Mouse (Mus musculus) forebrain, embryonic 11.5 days (tissue): ENCODE results near the gene Ap1s3. TPM values are rescaled to one million over a fixed set of nuclear protein-coding genes. Genes with fewer than 3 reads are reported as not detected.

Experiments
- ATAC-seq: fragments of 200-750 bp; cut with Nextera tagmentation; replicated peaks from 2 replicates; pipeline ENCODE4 v1.8.0; 2017; ENCODE audit warnings: moderate TSS enrichment; ENCODE audit not compliant: low FRiP score
- DNase-seq: peaks from one replicate; pipeline ENCODE4 v3.0.0-alpha.2; 2017; ENCODE audit warnings: low spot score
- H3K27ac ChIP-seq: fragments of 300-500 bp; sonication (generic); 2 replicates; pipeline ENCODE4 v1.5.1; 2014; ENCODE audit warnings: low read depth, low read length
- H3K27me3 ChIP-seq: fragments of 300-500 bp; sonication (generic); 2 replicates; pipeline ENCODE4 v1.6.1; 2014; ENCODE audit warnings: mild to moderate bottlenecking, low read length, mixed read lengths; ENCODE audit not compliant: control insufficient read depth, insufficient read depth
- H3K36me3 ChIP-seq: fragments of 300-500 bp; sonication (generic); 2 replicates; pipeline ENCODE4 v1.6.1; 2014; ENCODE audit warnings: mild to moderate bottlenecking, low read length, moderate library complexity, mixed read lengths; ENCODE audit not compliant: control insufficient read depth, insufficient read depth
- H3K4me1 ChIP-seq: fragments of 300-500 bp; sonication (generic); replicated peaks from 2 replicates; pipeline ENCODE4 v1.6.1; 2014; ENCODE audit warnings: low read length, mixed read lengths; ENCODE audit not compliant: control insufficient read depth, insufficient read depth
- H3K4me2 ChIP-seq: fragments of 300-500 bp; sonication (generic); 2 replicates; pipeline ENCODE4 v1.6.1; 2014; ENCODE audit warnings: low read depth, mild to moderate bottlenecking, low read length, moderate library complexity, mixed read lengths; ENCODE audit not compliant: severe bottlenecking
- H3K4me3 ChIP-seq: fragments of 300-500 bp; sonication (generic); 2 replicates; pipeline ENCODE4 v1.5.1; 2014; ENCODE audit warnings: low read depth, low read length
- H3K9ac ChIP-seq: fragments of 300-500 bp; sonication (generic); 2 replicates; pipeline ENCODE4 v1.6.1; 2014; ENCODE audit warnings: low read length
- H3K9me3 ChIP-seq: fragments of 300-500 bp; sonication (generic); 2 replicates; pipeline ENCODE4 v1.6.1; 2016; ENCODE audit warnings: low read length, mixed read lengths; ENCODE audit not compliant: control insufficient read depth
- WGBS: fragments of 180-500 bp; shearing (Covaris S2); extraction: QIAGEN DNeasy Blood & Tissue Kit; methylation state at CpG from one replicate; pipeline ENCODE4 v1.1.7; 2014; 5-methylcytosine and 5-hydroxymethylcytosine counted together
- polyA plus RNA-seq: library from polyadenylated mRNA; unstranded; fragments of >200 nt; fragmentation: Nextera tagmentation; extraction: Ambion mirVana; gene quantifications from 2 replicates; pipeline ENCODE4 v1.2.1, GENCODE M21; 2014

The Ap1s3 gene
- polyA plus RNA-seq, 1 experiment from 2014 or later: 0.17 TPM

GRCm38 (mm10) chr1:79680777-79681176 lies 9.0 kb upstream of the Ap1s3 start:
- H3K4me2 ChIP-seq: no peak overlapping the region
- DNase-seq (no peak), ATAC-seq (no peak)
- no peaks in the 10 kb centered on the region for H3K27me3 ChIP-seq
- no peaks in the 10 kb centered on the region for H3K9me3 ChIP-seq
- WGBS: 99% methylated on average over 3 of the region's 3 CpGs
- no peaks in the 10 kb centered on the region for H3K4me1 ChIP-seq
- H3K4me3 ChIP-seq: no peak overlapping the region
- H3K9ac ChIP-seq: no peak overlapping the region
- H3K36me3 ChIP-seq: no peaks in the 10 kb centered on the region
- no peak overlapping the region for H3K27ac ChIP-seq

GRCm38 (mm10) chr1:79678117-79678684 lies 6.4 kb upstream of the Ap1s3 start:
- WGBS: 80% methylated on average over 8 of the region's 8 CpGs
- no peak overlapping the region for H3K9ac ChIP-seq
- ATAC-seq: no peak
- no peaks in the 10 kb centered on the region for H3K4me1 ChIP-seq
- no peaks in the 10 kb centered on the region for H3K9me3 ChIP-seq
- H3K36me3 ChIP-seq: no peaks in the 10 kb centered on the region
- H3K4me3 ChIP-seq: no peak overlapping the region
- no peak overlapping the region for H3K27ac ChIP-seq
- no peaks in the 10 kb centered on the region for H3K27me3 ChIP-seq
- H3K4me2 ChIP-seq: no peak overlapping the region
- DNase-seq: no peak

- Histone ChIP-seq H3K4me2 (no peak overlapping the region), H3K9me3 (no peaks in the 10 kb centered on the region), H3K27me3 (peaks cover 4% of the 10 kb centered on the region), H3K36me3 (no peaks in the 10 kb centered on the region), H3K4me3 (no peak overlapping the region), H3K4me1 (peaks cover 4% of the 10 kb centered on the region; the same call in 1 of the 2 replicates), H3K9ac (no peak overlapping the region), H3K27ac (no peak overlapping the region)
- DNase-seq (no peak), ATAC-seq (no peak)
- WGBS: 71% methylated on average over 4 of the region's 4 CpGs
Observed at GRCm38 (mm10) chr1:79675716-79676115, 3.9 kb upstream of the Ap1s3 start.

- Histone ChIP-seq H3K4me2 (peak overlapping the region; percentile 96), H3K27ac (no peak overlapping the region), H3K4me3 (peak overlapping the region; percentile 62), H3K4me1 (peaks cover 4% of the 10 kb centered on the region; the same call in 1 of the 2 replicates), H3K36me3 (no peaks in the 10 kb centered on the region), H3K27me3 (peaks cover 8% of the 10 kb centered on the region), H3K9me3 (no peaks in the 10 kb centered on the region), H3K9ac (peak overlapping the region; percentile 56)
- ATAC-seq (no peak), DNase-seq (no peak)
- WGBS: under 1% methylated on average over 11 of the region's 11 CpGs
Observed at GRCm38 (mm10) chr1:79671196-79671542, 603 bp downstream of the Ap1s3 start.

- no peak overlapping the region for H3K4me3 ChIP-seq
- H3K27me3 ChIP-seq: peaks cover 8% of the 10 kb centered on the region
- WGBS: 88% methylated on average over 9 of the region's 9 CpGs
- ATAC-seq (no peak), DNase-seq (no peak)
- peaks cover 4% of the 10 kb centered on the region; the same call in 1 of the 2 replicates for H3K4me1 ChIP-seq
- no peaks in the 10 kb centered on the region for H3K36me3 ChIP-seq
- H3K9me3 ChIP-seq: no peaks in the 10 kb centered on the region
- no peak overlapping the region for H3K9ac ChIP-seq
- H3K4me2 ChIP-seq: no peak overlapping the region
- no peak overlapping the region for H3K27ac ChIP-seq
Observed at GRCm38 (mm10) chr1:79669419-79669974, 2.3 kb downstream of the Ap1s3 start.

GRCm38 (mm10) chr1:79664911-79665310 lies 6.9 kb downstream of the Ap1s3 start:
- H3K4me1 ChIP-seq: no peaks in the 10 kb centered on the region
- no peak for DNase-seq
- ATAC-seq: no peak
- H3K27me3 ChIP-seq: no peaks in the 10 kb centered on the region
- H3K4me3 ChIP-seq: no peak overlapping the region
- H3K9ac ChIP-seq: no peak overlapping the region
- no peak overlapping the region for H3K27ac ChIP-seq
- no peaks in the 10 kb centered on the region for H3K9me3 ChIP-seq
- no peaks in the 10 kb centered on the region for H3K36me3 ChIP-seq
- WGBS: 94% methylated on average over 4 of the region's 4 CpGs
- no peak overlapping the region for H3K4me2 ChIP-seq

- DNase-seq (no peak), ATAC-seq (no peak)
- Histone ChIP-seq H3K27ac (no peak overlapping the region), H3K4me3 (no peak overlapping the region), H3K9me3 (no peaks in the 10 kb centered on the region), H3K36me3 (no peaks in the 10 kb centered on the region), H3K4me2 (no peak overlapping the region), H3K27me3 (no peaks in the 10 kb centered on the region), H3K9ac (no peak overlapping the region), H3K4me1 (no peaks in the 10 kb centered on the region)
- 87% methylated on average over 7 of the region's 7 CpGs for WGBS
Observed at GRCm38 (mm10) chr1:79659598-79659997, 12.2 kb downstream of the Ap1s3 start.

GRCm38 (mm10) chr1:79657411-79657810 lies 14.4 kb downstream of the Ap1s3 start:
- no peaks in the 10 kb centered on the region for H3K36me3 ChIP-seq
- H3K4me2 ChIP-seq: no peak overlapping the region
- H3K4me1 ChIP-seq: no peaks in the 10 kb centered on the region
- no peak overlapping the region for H3K27ac ChIP-seq
- H3K27me3 ChIP-seq: no peaks in the 10 kb centered on the region
- no peaks in the 10 kb centered on the region for H3K9me3 ChIP-seq
- no peak for ATAC-seq
- H3K9ac ChIP-seq: no peak overlapping the region
- WGBS: 84% methylated on average over 1 of the region's 1 CpGs
- DNase-seq: no peak
- H3K4me3 ChIP-seq: no peak overlapping the region
